Mouse (Mus musculus) CH12.LX (cell line): ENCODE results near the gene Lrp5.

Experiments used
- CHD2 ChIP-seq: IDR thresholded peaks from 2 replicates; pipeline ENCODE4 v1.6.1; 2011; ENCODE audit warnings: low read length, improper control_type of control experiment
- CTCF ChIP-seq, 2 experiments: IDR thresholded peaks in 1 of 2; conservative IDR thresholded peaks in 1 of 2; 2 replicates each; pipeline ENCODE4 v1.5.1; 2011 to 2012; ENCODE audit warnings: low read depth in 2 of 2, low read length in 2 of 2, improper control_type of control experiment in 1 of 2, inconsistent platforms in 1 of 2, mild to moderate bottlenecking in 1 of 2, moderate library complexity in 1 of 2
- ELF1 ChIP-seq: IDR thresholded peaks from 2 replicates; pipeline ENCODE4 v1.6.1; 2014; ENCODE audit warnings: low read depth, mild to moderate bottlenecking, inconsistent platforms, low read length, improper control_type of control experiment
- EP300 ChIP-seq: IDR thresholded peaks from 2 replicates; pipeline ENCODE4 v1.6.1; 2011; ENCODE audit warnings: low read length, improper control_type of control experiment
- IRF4 ChIP-seq: IDR thresholded peaks from 2 replicates; pipeline ENCODE4 v1.6.1; 2014; ENCODE audit warnings: low read depth, mild to moderate bottlenecking, inconsistent platforms, low read length, improper control_type of control experiment
- JUN ChIP-seq: IDR thresholded peaks from 2 replicates; pipeline ENCODE4 v1.6.1; 2011; ENCODE audit warnings: low read depth, mild to moderate bottlenecking, low read length, improper control_type of control experiment, moderate library complexity; ENCODE audit not compliant: insufficient read depth
- MAFK ChIP-seq: IDR thresholded peaks from 2 replicates; pipeline ENCODE4 v1.6.1; 2011; ENCODE audit warnings: low read length, improper control_type of control experiment; ENCODE audit not compliant: insufficient replicate concordance
- MEF2A ChIP-seq: IDR thresholded peaks from 2 replicates; pipeline ENCODE4 v1.6.1; 2014; ENCODE audit warnings: low read depth, mild to moderate bottlenecking, inconsistent platforms, low read length, improper control_type of control experiment, borderline replicate concordance
- NRF1 ChIP-seq: IDR thresholded peaks from 2 replicates; pipeline ENCODE4 v1.6.1; 2014; ENCODE audit warnings: low read depth, mild to moderate bottlenecking, inconsistent platforms, low read length, improper control_type of control experiment, moderate library complexity
- TCF12 ChIP-seq: IDR thresholded peaks from 2 replicates; pipeline ENCODE4 v1.6.1; 2014; ENCODE audit warnings: low read depth, mild to moderate bottlenecking, inconsistent platforms, low read length, improper control_type of control experiment
- UBTF ChIP-seq: IDR thresholded peaks from 2 replicates; pipeline ENCODE4 v1.6.1; 2012; ENCODE audit warnings: low read depth, mild to moderate bottlenecking, inconsistent platforms, low read length, improper control_type of control experiment, moderate library complexity
- ZC3H11A ChIP-seq: IDR thresholded peaks from 2 replicates; pipeline ENCODE4 v1.6.1; 2012; ENCODE audit warnings: low read depth, mild to moderate bottlenecking, inconsistent platforms, low read length, improper control_type of control experiment

- TF ChIP-seq ELF1 = no peak
- TF ChIP-seq CTCF (conservative IDR thresholded peaks at IDR 0.05 in 1 of 2, IDR thresholded peaks at IDR 0.05 in 1 of 2; ENCODE audit: low read depth in 2 of 2, low read length in 2 of 2) = peak; percentile 28 to 47; a peak in 3 of 4 replicates
- no peak for TF ChIP-seq IRF4
- no peak for TF ChIP-seq ZC3H11A
- TF ChIP-seq CHD2 = no peak
- TF ChIP-seq UBTF = no peak
- no peak for TF ChIP-seq MAFK
- TF ChIP-seq MEF2A = no peak
- no peak for TF ChIP-seq NRF1
- TF ChIP-seq EP300 = no peak
- no peak for TF ChIP-seq TCF12
- no peak for TF ChIP-seq JUN
These were observed 67.0 kb downstream of the Lrp5 start for GRCm38 (mm10) chr19:3619359-3619758.
